Mouse (Mus musculus) forebrain, embryonic 14.5 days (tissue): ENCODE results near the gene Palm2. TPM values are rescaled to one million over a fixed set of nuclear protein-coding genes. Genes with fewer than 3 reads are reported as not detected.

ENCODE experiments used
- ATAC-seq: fragments of 200-750 bp; cut with Nextera tagmentation; 2 replicates; pipeline ENCODE4 v1.8.0; 2017; ENCODE audit warnings: mild to moderate bottlenecking, moderate library complexity
- DNase-seq: peaks from one replicate; pipeline ENCODE4 v3.0.0-alpha.2; 2015; ENCODE audit warnings: low spot score
- H3K27ac ChIP-seq: fragments of 300-500 bp; sonication (generic); 2 replicates; pipeline ENCODE4 v1.5.1; 2014; ENCODE audit warnings: low read depth, mild to moderate bottlenecking, control low read depth, low read length, moderate library complexity
- H3K27me3 ChIP-seq: fragments of 300-500 bp; sonication (generic); replicated peaks from 2 replicates; pipeline ENCODE4 v1.6.1; 2014; ENCODE audit warnings: low read length, control low read depth, mixed read lengths; ENCODE audit not compliant: control insufficient read depth, insufficient read depth
- H3K36me3 ChIP-seq: fragments of 300-500 bp; sonication (generic); 2 replicates; pipeline ENCODE4 v1.6.1; 2014; ENCODE audit warnings: low read length, control low read depth; ENCODE audit not compliant: control insufficient read depth, insufficient read depth
- H3K4me1 ChIP-seq: fragments of 300-500 bp; sonication (generic); 2 replicates; pipeline ENCODE4 v1.6.1; 2014; ENCODE audit warnings: antibody characterized with exemption, low read length, control low read depth; ENCODE audit not compliant: control insufficient read depth, insufficient read depth
- H3K4me2 ChIP-seq: fragments of 300-500 bp; sonication (generic); 2 replicates; pipeline ENCODE4 v1.6.1; 2014; ENCODE audit warnings: mild to moderate bottlenecking, control low read depth, low read length
- H3K4me3 ChIP-seq: fragments of 300-500 bp; sonication (generic); 2 replicates; pipeline ENCODE4 v1.5.1; 2014; ENCODE audit warnings: low read depth, low read length, control low read depth
- H3K9ac ChIP-seq: fragments of 300-500 bp; sonication (generic); 2 replicates; pipeline ENCODE4 v1.6.1; 2014; ENCODE audit warnings: mild to moderate bottlenecking, low read length, control low read depth, moderate library complexity
- H3K9me3 ChIP-seq: fragments of 300-500 bp; sonication (generic); replicated peaks from 2 replicates; pipeline ENCODE4 v1.6.1; 2016; ENCODE audit warnings: low read length, control low read depth, mixed read lengths; ENCODE audit not compliant: control insufficient read depth
- WGBS: fragments of 180-500 bp; shearing (Covaris S2); extraction: QIAGEN DNeasy Blood & Tissue Kit; methylation state at CpG from one replicate; pipeline ENCODE4 v1.1.7; 2014; 5-methylcytosine and 5-hydroxymethylcytosine counted together
- polyA plus RNA-seq: library from polyadenylated mRNA; unstranded; fragments of >200 nt; fragmentation: Nextera tagmentation; extraction: Ambion mirVana; gene quantifications from 2 replicates; pipeline ENCODE4 v1.2.1, GENCODE M21; 2014

The Palm2 gene
- polyA plus RNA-seq, 1 experiment from 2014 or later: 2.3 TPM

GRCm38 (mm10) chr4:57588356-57588755 lies 154.3 kb downstream of the Palm2 start:
- H3K4me2 ChIP-seq: no peak overlapping the region
- H3K9me3 ChIP-seq: no peaks in the 10 kb centered on the region
- DNase-seq (no peak), ATAC-seq (no peak)
- H3K36me3 ChIP-seq: no peaks in the 10 kb centered on the region
- no peak overlapping the region for H3K4me3 ChIP-seq
- no peak overlapping the region for H3K27ac ChIP-seq
- H3K4me1 ChIP-seq: no peaks in the 10 kb centered on the region
- WGBS: 91% methylated on average over 1 of the region's 1 CpGs
- no peaks in the 10 kb centered on the region for H3K27me3 ChIP-seq
- no peak overlapping the region for H3K9ac ChIP-seq

- Histone ChIP-seq H3K27me3 (no peaks in the 10 kb centered on the region), H3K9me3 (no peaks in the 10 kb centered on the region), H3K4me2 (no peak overlapping the region), H3K9ac (no peak overlapping the region), H3K36me3 (no peaks in the 10 kb centered on the region), H3K27ac (no peak overlapping the region), H3K4me3 (no peak overlapping the region), H3K4me1 (no peaks in the 10 kb centered on the region)
- DNase-seq (no peak), ATAC-seq (no peak)
- 86% methylated on average over 4 of the region's 4 CpGs for WGBS
These were observed 158.7 kb downstream of the Palm2 start for GRCm38 (mm10) chr4:57592751-57593150.

GRCm38 (mm10) chr4:57599946-57600345 lies 165.9 kb downstream of the Palm2 start:
- Histone ChIP-seq H3K4me3 (no peak overlapping the region), H3K9ac (no peak overlapping the region), H3K4me2 (no peak overlapping the region), H3K27me3 (no peaks in the 10 kb centered on the region), H3K9me3 (no peaks in the 10 kb centered on the region), H3K36me3 (no peaks in the 10 kb centered on the region), H3K27ac (no peak overlapping the region), H3K4me1 (no peaks in the 10 kb centered on the region)
- 93% methylated on average over 6 of the region's 6 CpGs for WGBS
- ATAC-seq: no peak
- DNase-seq: no peak

GRCm38 (mm10) chr4:57600685-57601457 lies 166.8 kb downstream of the Palm2 start:
- Histone ChIP-seq H3K27ac (no peak overlapping the region), H3K4me2 (no peak overlapping the region), H3K4me3 (no peak overlapping the region), H3K36me3 (no peaks in the 10 kb centered on the region), H3K4me1 (no peaks in the 10 kb centered on the region), H3K27me3 (no peaks in the 10 kb centered on the region), H3K9ac (no peak overlapping the region), H3K9me3 (no peaks in the 10 kb centered on the region)
- ATAC-seq (no peak), DNase-seq (no peak)
- 85% methylated on average over 11 of the region's 11 CpGs for WGBS

GRCm38 (mm10) chr4:57601458-57601835 lies 167.4 kb downstream of the Palm2 start:
- H3K27ac ChIP-seq: no peak overlapping the region
- no peak overlapping the region for H3K4me2 ChIP-seq
- H3K4me3 ChIP-seq: no peak overlapping the region
- H3K36me3 ChIP-seq: no peaks in the 10 kb centered on the region
- WGBS: 92% methylated on average over 9 of the region's 9 CpGs
- DNase-seq (no peak), ATAC-seq (no peak)
- no peaks in the 10 kb centered on the region for H3K4me1 ChIP-seq
- no peak overlapping the region for H3K9ac ChIP-seq
- H3K9me3 ChIP-seq: no peaks in the 10 kb centered on the region
- no peaks in the 10 kb centered on the region for H3K27me3 ChIP-seq

GRCm38 (mm10) chr4:57601903-57602617 lies 168.0 kb downstream of the Palm2 start:
- Histone ChIP-seq H3K36me3 (no peaks in the 10 kb centered on the region), H3K27ac (no peak overlapping the region), H3K9ac (no peak overlapping the region), H3K9me3 (no peaks in the 10 kb centered on the region), H3K4me2 (no peak overlapping the region), H3K4me1 (no peaks in the 10 kb centered on the region), H3K4me3 (no peak overlapping the region), H3K27me3 (no peaks in the 10 kb centered on the region)
- ATAC-seq: no peak
- 91% methylated on average over 10 of the region's 10 CpGs for WGBS
- DNase-seq: no peak

- Histone ChIP-seq H3K36me3 (no peaks in the 10 kb centered on the region), H3K4me2 (no peak overlapping the region), H3K4me1 (no peaks in the 10 kb centered on the region), H3K4me3 (no peak overlapping the region), H3K27me3 (no peaks in the 10 kb centered on the region), H3K27ac (no peak overlapping the region), H3K9ac (no peak overlapping the region), H3K9me3 (no peaks in the 10 kb centered on the region)
- no peak for ATAC-seq
- DNase-seq: no peak
- 86% methylated on average over 3 of the region's 3 CpGs for WGBS
These were observed 172.2 kb downstream of the Palm2 start for GRCm38 (mm10) chr4:57606258-57606657.

GRCm38 (mm10) chr4:57607247-57607942 lies 173.3 kb downstream of the Palm2 start:
- DNase-seq: peak; percentile 95
- no peaks in the 10 kb centered on the region for H3K27me3 ChIP-seq
- no peak overlapping the region for H3K9ac ChIP-seq
- peak overlapping the region; percentile 9; the same call in 1 of the 2 replicates for H3K4me2 ChIP-seq
- ATAC-seq: peak; percentile 79; the same call in 1 of the 2 replicates
- H3K27ac ChIP-seq: no peak overlapping the region
- H3K9me3 ChIP-seq: no peaks in the 10 kb centered on the region
- WGBS: 37% methylated on average over 22 of the region's 22 CpGs
- H3K36me3 ChIP-seq: no peaks in the 10 kb centered on the region
- no peaks in the 10 kb centered on the region for H3K4me1 ChIP-seq
- no peak overlapping the region for H3K4me3 ChIP-seq
